Comparison of ENCODE assay signal across 26 mouse cellular contexts in genomic region chr6:34322121-34322520, GRCm38 (mm10). TPM values are rescaled to one million over a fixed set of nuclear protein-coding genes. Genes with fewer than 3 reads are reported as not detected.
A peak's percentile ranks its signal among the peaks of the same experiment; 100 is the strongest.
DNase-seq lines count a peak whose midpoint lies in the region; ATAC-seq and TF ChIP-seq lines count a peak whose summit lies in the region.
"Had no signal": no experiment of that assay in that cellular context is flagged by ENCODE, and none has a peak within 500 bp of the region (broad histone marks: within the 10 kb centered on the region; RNA-seq: fewer than 3 reads in every experiment).

No protein-coding gene starts in this region.

- TF ChIP-seq CTCF in E14TG2a.4 (conservative IDR thresholded peaks at IDR 0.05; ENCODE audit: low read length): peak; percentile 58

- ATAC-seq in midbrain, embryonic 14.5 days (ENCODE audit: low FRiP score, low TSS enrichment): no peak
- ATAC-seq: activated CD4-positive, CD25-positive, alpha-beta regulatory T cell, adult 4 months; CD4-positive, CD25-positive, alpha-beta regulatory T cell, adult 4 months; Patski had no signal

- DNase-seq in heart, adult 11 months: peak; percentile 59
- no peak for DNase-seq in heart, postnatal 14 days
- DNase-seq in R1 (ENCODE audit: low read depth, low spot score) (peak; percentile 79), ZHBTc4 (ENCODE audit: low read depth, low spot score) (peak; percentile 60)
- DNase-seq in right cerebral cortex, adult 18-20 months: no peak
- no peak for DNase-seq in thymus, postnatal 14 days
- DNase-seq in midbrain, embryonic 14.5 days: no peak
- DNase-seq: adrenal gland, adult 2 months; adrenal gland, adult 8-10 months; adrenal gland, postnatal 10 days; adrenal gland, postnatal 14 days; adrenal gland, postnatal 25 days; adrenal gland, postnatal 36 days; B cell, adult 2 months; cerebellum, adult 11 months; cerebellum, adult 11-12 months; cerebellum, adult 18-20 months; cerebellum, adult 2 months; cerebellum, adult 8-10 months had no signal

- no peak overlapping the region for H3K4me2 ChIP-seq in midbrain, embryonic 14.5 days (ENCODE audit: low read length)

- peaks cover 22% of the 10 kb centered on the region for H3K4me1 ChIP-seq in E14TG2a.4 (replicated peaks; ENCODE audit: low read depth, low read length)
- no peaks in the 10 kb centered on the region for H3K4me1 ChIP-seq in midbrain, embryonic 14.5 days (ENCODE audit: control insufficient read depth, insufficient read depth, low read length)

- H3K27ac ChIP-seq in midbrain, embryonic 14.5 days (replicated peaks; ENCODE audit: low read depth, low read length): no peak overlapping the region

- H3K9ac ChIP-seq in midbrain, embryonic 14.5 days (replicated peaks; ENCODE audit: low read length): no peak overlapping the region

- intact Hi-C loops in heart, postnatal 14 days (cut with DNase I): no loop called here

- WGBS in midbrain, embryonic 14.5 days: 96% methylated on average over 7 of the region's 7 CpGs

- no peaks in the 10 kb centered on the region for H3K36me3 ChIP-seq in E14TG2a.4 (ENCODE audit: insufficient read depth, low read length)
- no peaks in the 10 kb centered on the region for H3K36me3 ChIP-seq in midbrain, embryonic 14.5 days (ENCODE audit: control insufficient read depth, insufficient read depth, low read length)
- H3K36me3 ChIP-seq: G1E had no signal

- H3K27me3 ChIP-seq in E14TG2a.4 (ENCODE audit: insufficient read depth, low read length): peaks cover 15% of the 10 kb centered on the region
- H3K27me3 ChIP-seq in midbrain, embryonic 14.5 days (ENCODE audit: control insufficient read depth, insufficient read depth, low read length): no peaks in the 10 kb centered on the region
- H3K27me3 ChIP-seq: CH12.LX, Patski had no signal

- no peaks in the 10 kb centered on the region for H3K9me3 ChIP-seq in E14TG2a.4 (ENCODE audit: low read length)
- no peaks in the 10 kb centered on the region for H3K9me3 ChIP-seq in midbrain, embryonic 14.5 days (ENCODE audit: control insufficient read depth, low read length)

- H3K4me3 ChIP-seq in E14TG2a.4 (replicated peaks; ENCODE audit: low read length): no peak overlapping the region
- H3K4me3 ChIP-seq in midbrain, embryonic 14.5 days (replicated peaks; ENCODE audit: low read depth, low read length): no peak overlapping the region

RNA-seq across cellular contexts. Expression of gene Akr1b3, which starts 4.8 kb away (rescaled TPM):
- 100 to 1,000 TPM; 221 to 256 TPM for total RNA-seq in heart, postnatal 14 days (2021)
- polyA plus RNA-seq in midbrain, embryonic 14.5 days (2014; fragmentation: Nextera tagmentation; extraction: Ambion mirVana): 95.2 and 106 TPM in 2 replicates

RNA-seq across cellular contexts. Expression of gene Akr1b8, which starts 31.8 kb away (rescaled TPM):
- 1 to 10 TPM; 4.2 to 4.4 TPM for total RNA-seq in heart, postnatal 14 days (2021)
- 3.2 and 4.5 TPM in 2 replicates for polyA plus RNA-seq in midbrain, embryonic 14.5 days (2014; fragmentation: Nextera tagmentation; extraction: Ambion mirVana)
- total RNA-seq: MEL had no signal
- polyA plus RNA-seq: activated CD4-positive, CD25-positive, alpha-beta regulatory T cell, adult 4 months; CD4-positive, CD25-positive, alpha-beta regulatory T cell, adult 4 months had no signal

Comparison
In these comparisons a context has a peak if more than half of its experiments do, and no peak if none do; other contexts are left out.
1. DNase-seq: peak in heart, adult 11 months (single experiment), R1 (single experiment) and ZHBTc4 (single experiment); none in heart, postnatal 14 days (0 of 2), right cerebral cortex, adult 18-20 months (single experiment), thymus, postnatal 14 days (single experiment) and midbrain, embryonic 14.5 days (single experiment).